Mouse (Mus musculus) liver, adult 2 months (tissue): ENCODE results near the gene Gpr68.

Experiments
- CTCF ChIP-seq: fragments of 200-500 bp; IDR thresholded peaks from 2 replicates; pipeline ENCODE4 v1.5.1; 2011; ENCODE audit warnings: low read depth, low read length, control low read depth
- POLR2A ChIP-seq: fragments of 200-500 bp; IDR thresholded peaks from 2 replicates; pipeline ENCODE4 v1.6.1; 2011; ENCODE audit warnings: low read length, control low read depth; ENCODE audit not compliant: insufficient read depth; ENCODE audit errors: extremely low read depth

DNA sequence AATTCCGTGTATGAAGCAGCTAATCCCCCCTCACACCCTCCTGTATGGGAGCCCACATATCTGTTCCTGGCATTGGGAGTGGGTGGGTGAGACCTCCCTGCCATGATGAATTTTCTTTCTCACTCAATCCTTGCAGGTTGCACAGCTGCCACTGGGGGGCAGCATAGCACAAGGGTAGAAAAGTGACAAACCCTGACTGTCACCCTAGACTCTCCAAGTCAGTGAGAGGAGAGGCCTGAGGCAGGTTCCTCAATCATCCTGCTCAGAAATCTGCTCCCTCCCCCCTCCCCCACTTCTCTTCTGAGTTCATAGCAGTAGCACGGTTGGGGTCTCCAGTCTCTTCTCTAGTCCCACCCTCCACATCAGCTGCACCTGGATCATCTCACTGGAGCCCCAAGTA is 28.1 kb upstream of the Gpr68 start:
- peak; percentile 84 for TF ChIP-seq CTCF
- no peak for TF ChIP-seq POLR2A
